Mouse (Mus musculus) CD4-positive naive resting alpha-beta T cell, adult 57 days (primary cell): Measurements from ENCODE around the gene Prss2. TPM values are rescaled to one million over a fixed set of nuclear protein-coding genes. Genes with fewer than 3 reads are reported as not detected.

Source experiments
- total RNA-seq: library from RNA; stranded (reverse); gene quantifications from one replicate; pipeline ENCODE4 v1.2.4, GENCODE M21; 2023

The Prss2 gene
- total RNA-seq: 3.3 TPM

GRCm38 (mm10) chr6:41521487-41521886, at the start of gene Prss2:
Gene Prss2, plus strand, starts transcription at chr6:41521787.

Other genes with a start within 250 kb of the Prss2 start
- 2.5 TPM for gene Try4, start 219.5 kb upstream of the Prss2 start, total RNA-seq
- not detected for gene Try5, start 204.9 kb upstream of the Prss2 start, total RNA-seq
- not detected for gene Try10, start 167.7 kb upstream of the Prss2 start, total RNA-seq
- not detected for gene Prss3, start 144.1 kb upstream of the Prss2 start, total RNA-seq
- not detected for gene Gm5771, start 129.4 kb upstream of the Prss2 start, total RNA-seq
- gene Gm10334, start 75.6 kb upstream of the Prss2 start, total RNA-seq: not detected
- gene Prss1, start 62.9 kb upstream of the Prss2 start, total RNA-seq: not detected
- gene Ephb6, start 83.7 kb downstream of the Prss2 start, total RNA-seq: 47.9 TPM
- gene Trpv6, start 114.6 kb downstream of the Prss2 start, total RNA-seq: not detected
- not detected for gene Trpv5, start 159.0 kb downstream of the Prss2 start, total RNA-seq
- not detected for gene Llcfc1, start 162.6 kb downstream of the Prss2 start, total RNA-seq
- gene Kel, start 182.6 kb downstream of the Prss2 start, total RNA-seq: not detected